Mouse (Mus musculus) adrenal gland, postnatal 25 days (tissue): Measurements from ENCODE around the gene Lars2. TPM values are rescaled to one million over a fixed set of nuclear protein-coding genes. Genes with fewer than 3 reads are reported as not detected.
"Not testable (repeated sequence)": the region's sequence is repeated elsewhere in the genome, so short reads cannot be mapped to it uniquely, and the experiment has no call there.

Experiments
- DNase-seq: peaks from one replicate; pipeline ENCODE4 v3.0.0; 2021; ENCODE audit warnings: mixed read lengths
- long read RNA-seq: library from polyadenylated mRNA; stranded (forward); transcript quantifications from one replicate; pipeline ENCODE4 v2.0.0, GENCODE M21; 2021
- total RNA-seq: library from RNA; stranded (reverse); gene quantifications from 2 replicates; pipeline ENCODE4 v1.2.3, GENCODE M21; 2021

Lars2 gene
- total RNA-seq: 68.1 and 42,328 TPM in 2 replicates
- long read RNA-seq, transcript Lars2-201 (21 exons, 3,894 nt): major isoform, 10 of 21 reads
- long read RNA-seq, partial matches to known transcripts: 6 of 21 reads
- long read RNA-seq, other reads (novel, unspliced or antisense): 4 of 21 reads

DNA sequence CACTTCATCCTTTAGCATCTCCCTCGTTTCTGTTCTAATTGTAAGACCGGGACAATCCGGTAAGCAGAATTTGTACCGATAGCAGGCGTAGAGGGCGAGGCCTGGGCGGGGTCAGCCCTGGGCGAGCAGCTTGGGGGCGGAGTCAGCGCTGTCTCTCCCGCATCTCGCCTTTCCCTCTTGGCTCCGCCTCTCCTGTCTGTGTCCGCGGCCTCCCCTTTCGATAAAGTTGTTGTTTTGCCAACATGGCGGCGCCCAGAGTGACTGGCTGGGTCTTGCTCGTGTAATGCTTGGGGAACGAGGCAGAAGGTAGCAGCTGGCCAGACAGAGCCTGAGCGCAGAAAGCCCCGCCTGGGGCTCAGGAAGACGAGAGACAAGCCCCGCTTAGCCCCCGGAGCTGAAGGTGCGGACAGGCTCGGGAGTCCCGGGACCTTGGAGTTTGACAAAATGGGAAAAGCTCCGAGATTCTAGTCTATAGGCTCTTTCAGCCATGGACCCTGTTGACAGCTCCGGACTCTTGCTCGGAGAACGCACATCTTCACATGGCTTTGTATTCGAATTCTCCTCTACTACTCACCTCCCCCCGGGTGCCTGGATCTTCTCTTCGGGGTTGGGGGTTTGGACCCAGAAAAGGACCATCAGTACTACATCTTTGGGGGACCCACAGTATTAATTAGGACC is at the start of gene Lars2:
Gene Lars2, plus strand, starts transcription at position 220 of the 678 bp plus-strand sequence.
- peak; percentile 94 for DNase-seq

GRCm38 (mm10) chr9:123326106-123326505 is 40.6 kb upstream of the Lars2 start:
- DNase-seq: no peak

GRCm38 (mm10) chr9:123328336-123328735 is 38.4 kb upstream of the Lars2 start:
- DNase-seq: no peak

GRCm38 (mm10) chr9:123329831-123330230 is 36.9 kb upstream of the Lars2 start:
- no peak for DNase-seq

DNA sequence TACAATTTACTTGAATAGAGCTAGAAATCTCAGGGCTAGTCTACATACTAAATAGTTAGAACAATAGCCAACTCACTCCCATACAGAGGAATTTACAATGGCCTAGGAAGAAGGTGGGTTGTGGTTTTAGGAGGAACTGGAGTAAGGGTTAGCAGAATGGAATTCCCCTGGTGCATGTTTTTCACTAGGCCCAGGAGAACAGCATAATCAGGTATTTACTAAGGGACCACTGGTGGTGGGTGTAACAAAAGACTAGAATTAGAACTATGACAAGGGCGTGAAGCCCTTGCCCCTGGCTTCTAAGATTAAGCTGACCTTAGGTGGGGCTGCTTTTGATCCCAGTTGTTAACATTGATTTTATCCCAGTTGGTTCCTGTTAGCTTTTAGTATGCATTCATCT is 36.5 kb upstream of the Lars2 start:
- DNase-seq: not testable (repeated sequence)

DNA sequence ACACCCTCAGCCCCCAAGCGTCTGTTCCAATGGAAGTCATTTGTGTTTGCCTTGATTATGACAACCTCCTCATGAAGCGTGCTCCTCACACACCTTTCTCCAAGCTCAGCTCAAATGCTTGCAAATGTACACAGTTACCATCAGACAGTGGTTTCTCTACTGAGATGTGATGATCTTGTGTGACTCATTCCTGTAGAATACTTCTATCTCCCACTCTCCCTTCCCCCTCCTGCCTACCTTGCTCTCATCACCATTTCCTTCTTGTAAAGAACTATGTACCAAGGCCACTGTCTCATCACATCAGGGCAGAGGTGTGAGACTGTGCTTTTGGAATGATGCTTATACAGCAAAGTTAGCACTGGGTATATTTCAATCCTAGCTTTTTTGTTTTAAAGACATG is 33.2 kb upstream of the Lars2 start:
- no peak for DNase-seq

- DNase-seq: no peak
These were observed 31.6 kb upstream of the Lars2 start for GRCm38 (mm10) chr9:123335044-123335670.

- no peak for DNase-seq
These were observed 27.0 kb upstream of the Lars2 start for GRCm38 (mm10) chr9:123339651-123340144.

DNA sequence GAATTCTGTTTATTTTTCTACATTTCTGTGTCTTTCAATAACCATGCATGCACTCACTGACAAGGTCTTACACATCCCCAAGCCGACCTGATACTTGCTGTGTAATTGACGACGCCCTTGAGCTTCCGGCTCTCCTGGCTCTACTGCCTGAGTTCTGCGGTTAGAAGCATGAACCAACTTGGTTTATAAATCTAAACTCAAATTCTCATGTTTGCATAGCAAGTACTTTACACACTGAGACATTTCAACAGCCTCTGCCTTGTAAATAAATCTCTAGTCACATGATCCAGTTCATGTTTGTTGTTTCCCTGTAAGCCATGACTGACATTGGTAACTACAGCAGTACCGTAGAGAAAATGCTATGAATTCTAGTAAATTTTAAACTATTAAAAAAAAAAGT is 25.5 kb upstream of the Lars2 start:
- no peak for DNase-seq

DNA sequence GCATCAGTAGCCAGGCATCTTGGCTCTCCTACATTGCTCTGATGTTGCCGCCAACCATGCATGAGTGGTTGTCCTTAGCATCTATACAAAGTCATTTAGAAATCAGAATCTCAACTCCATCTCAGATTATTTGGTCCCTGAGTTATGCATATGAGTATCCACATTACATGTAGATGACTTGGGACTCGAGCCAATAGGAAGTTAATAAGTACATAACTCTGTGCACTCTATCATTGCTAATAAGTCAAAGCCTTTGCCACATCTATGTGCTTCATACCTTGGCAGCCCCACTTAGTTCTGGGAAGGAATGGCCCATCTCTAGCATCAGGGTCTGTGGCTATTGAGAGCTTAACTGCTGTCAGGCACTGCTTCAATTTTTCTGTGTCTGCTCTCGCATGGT is 23.7 kb upstream of the Lars2 start:
- DNase-seq: no peak

- DNase-seq: not testable (repeated sequence)
These were observed 17.4 kb upstream of the Lars2 start for GRCm38 (mm10) chr9:123349286-123349685.

DNA sequence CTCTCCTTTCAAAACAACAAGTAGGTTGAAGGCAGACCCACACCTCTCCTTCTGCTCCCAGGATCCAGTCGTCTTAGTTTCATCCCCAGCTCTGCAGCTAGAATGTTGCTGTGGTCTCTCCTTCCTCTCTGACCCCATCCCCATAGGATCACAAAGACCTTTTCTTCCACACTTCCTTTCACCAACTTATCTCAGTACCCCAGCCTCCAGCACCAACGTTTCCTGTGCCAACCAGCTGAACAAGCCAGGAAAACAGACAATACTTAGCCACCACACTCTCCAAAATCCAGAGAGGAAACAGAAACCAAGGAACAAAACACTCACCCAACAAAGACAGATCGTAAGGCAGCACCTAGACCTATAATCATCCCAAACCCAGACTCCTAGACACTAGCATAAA is 6.7 kb upstream of the Lars2 start:
- no peak for DNase-seq

GRCm38 (mm10) chr9:123365353-123365752 is 1.4 kb upstream of the Lars2 start:
- DNase-seq: no peak

DNA sequence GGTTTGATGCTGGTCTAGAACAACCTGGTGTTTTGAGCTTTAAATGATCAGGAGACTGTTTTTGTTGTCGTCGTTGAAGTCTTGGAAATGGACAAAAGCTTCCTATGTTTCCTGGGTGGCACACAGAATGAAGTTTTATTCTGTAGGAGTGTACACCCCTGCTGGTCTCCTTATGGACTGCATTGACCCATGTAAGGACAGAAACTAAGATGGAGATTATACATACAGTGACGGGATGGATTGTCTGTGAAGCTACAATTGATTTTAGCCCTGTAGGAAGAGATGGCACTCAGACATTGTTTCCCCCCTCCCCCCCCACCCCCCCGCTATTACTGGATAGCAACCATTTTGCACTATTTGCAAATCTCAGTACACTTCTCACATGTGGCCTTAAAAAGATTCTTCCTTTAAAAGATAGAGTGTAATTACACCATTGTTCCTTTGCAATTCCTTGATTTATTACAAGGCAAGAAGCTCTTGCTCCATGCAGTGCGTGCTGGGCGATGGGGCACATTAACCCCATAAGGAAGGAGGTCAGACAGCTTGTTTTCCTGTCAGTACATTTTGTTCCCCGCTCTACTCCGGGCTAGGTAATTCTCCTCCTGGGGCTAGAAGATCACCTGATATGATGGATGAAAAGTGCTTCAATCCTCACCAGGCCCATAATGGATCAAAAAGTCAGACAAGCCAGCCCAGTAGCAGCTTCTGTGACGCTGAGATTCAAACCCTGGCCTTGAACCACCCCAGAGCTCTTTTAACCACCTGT is 602 bp upstream of the Lars2 start:
- DNase-seq: no peak

DNA sequence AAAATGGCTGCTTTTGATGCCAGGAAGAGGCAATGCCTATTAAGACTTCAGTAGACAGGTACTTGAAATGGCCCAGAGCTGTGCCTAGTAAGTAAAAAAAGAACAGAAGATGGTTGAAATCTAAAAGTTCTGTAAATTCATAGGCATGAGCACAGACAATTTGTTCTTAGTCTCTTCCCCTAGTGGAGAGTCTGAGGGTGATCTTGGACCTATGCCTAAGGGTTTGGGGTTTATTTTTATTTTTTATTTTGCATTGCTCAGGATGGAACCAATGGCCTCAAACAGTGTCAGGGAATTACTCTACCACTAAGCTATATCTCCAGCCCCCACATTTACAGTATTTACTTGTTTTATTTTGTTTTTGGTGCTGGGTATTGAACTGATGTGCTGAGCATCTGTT is 909 bp downstream of the Lars2 start:
- DNase-seq: no peak

DNA sequence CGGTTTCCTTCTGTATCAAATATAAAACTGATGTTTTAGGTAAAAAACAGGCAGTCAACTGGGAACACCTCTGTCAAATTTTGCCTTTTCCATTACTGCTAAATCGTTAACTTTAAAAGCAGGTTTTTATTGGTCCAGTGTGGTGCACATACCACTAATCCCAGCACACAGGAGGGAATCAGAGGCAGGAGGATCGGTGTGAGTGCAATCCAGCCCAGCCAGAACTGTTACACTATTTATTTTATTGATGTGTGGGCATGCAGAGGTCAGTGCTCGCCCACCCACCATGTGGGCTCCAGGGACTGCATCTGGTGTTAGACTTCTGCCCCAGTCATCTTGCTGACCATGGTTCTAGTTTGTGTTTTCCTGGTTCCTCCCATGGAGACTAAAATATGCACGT is 15.7 kb downstream of the Lars2 start:
- no peak for DNase-seq

- no peak for DNase-seq
These were observed 18.0 kb downstream of the Lars2 start for GRCm38 (mm10) chr9:123384696-123385095.

- DNase-seq: no peak
These were observed 18.8 kb downstream of the Lars2 start for GRCm38 (mm10) chr9:123385352-123386198.

DNA sequence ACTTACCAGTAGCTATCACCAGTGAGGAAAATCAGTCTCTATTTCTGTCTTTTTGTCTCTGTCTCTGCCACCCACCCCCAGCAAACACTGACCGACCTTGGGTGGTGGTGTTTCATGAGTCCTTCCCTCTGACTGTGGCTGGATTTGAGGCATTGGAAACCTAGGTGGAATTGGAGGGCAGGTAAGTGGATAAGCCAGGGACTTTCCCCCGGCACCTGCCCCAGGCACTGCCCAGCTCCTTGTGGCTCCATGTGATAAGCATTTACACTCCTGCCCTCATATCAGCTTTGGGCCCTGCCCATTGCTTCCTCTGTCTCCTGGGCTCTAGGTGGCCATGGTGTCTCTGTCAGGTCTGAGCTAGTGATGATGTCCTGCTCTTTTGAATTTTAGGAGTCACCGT is 19.6 kb downstream of the Lars2 start:
- no peak for DNase-seq

GRCm38 (mm10) chr9:123388087-123389007 is 21.6 kb downstream of the Lars2 start:
- DNase-seq: not testable (repeated sequence)
